Mouse (Mus musculus) MEL (cell line): ENCODE measurements at regions not wholly inside any gene's neighbourhood (a gene's known extent, or its start where the extent isn't known, plus 50 kb on each side); places are given as distances from the start of the nearest gene placed in this dataset.

Experiments used
- GABPA ChIP-seq: IDR thresholded peaks from 2 replicates; pipeline ENCODE4 v1.6.1; 2012; ENCODE audit warnings: low read depth, mild to moderate bottlenecking, inconsistent platforms, low read length, improper control_type of control experiment, moderate library complexity
- POLR2AphosphoS2 ChIP-seq: IDR thresholded peaks from 2 replicates; pipeline ENCODE4 v1.6.1; 2011; ENCODE audit warnings: low read length, improper control_type of control experiment
- POLR2AphosphoS5 ChIP-seq: IDR thresholded peaks from 2 replicates; pipeline ENCODE4 v1.6.1; 2012; ENCODE audit warnings: low read depth, borderline replicate concordance, mild to moderate bottlenecking, inconsistent platforms, low read length, moderate library complexity, mixed read lengths
- RAD21 ChIP-seq: IDR thresholded peaks from 2 replicates; pipeline ENCODE4 v1.6.1; 2011; ENCODE audit warnings: mild to moderate bottlenecking, low read depth, low read length, improper control_type of control experiment
- SMC3 ChIP-seq: IDR thresholded peaks from 2 replicates; pipeline ENCODE4 v1.6.1; 2011; ENCODE audit warnings: low read depth, low read length, improper control_type of control experiment
- TAL1 ChIP-seq: IDR thresholded peaks from 2 replicates; pipeline ENCODE4 v1.6.1; 2012; ENCODE audit warnings: mild to moderate bottlenecking, inconsistent platforms, low read length, moderate library complexity, mixed read lengths
- ZC3H11A ChIP-seq: IDR thresholded peaks from 2 replicates; pipeline ENCODE4 v1.6.1; 2012; ENCODE audit warnings: low read depth, mild to moderate bottlenecking, inconsistent platforms, low read length, improper control_type of control experiment

- TF ChIP-seq RAD21 (no peak), GABPA (no peak), POLR2AphosphoS5 (no peak), ZC3H11A (no peak), TAL1 (no peak), POLR2AphosphoS2 (no peak), SMC3 (no peak)
Observed at GRCm38 (mm10) chr12:92927591-92927990, 1078.6 kb upstream of the Sel1l start.
